Mouse (Mus musculus) T-helper 17 cell (primary cell): Measurements from ENCODE around the gene Cntn1.

Experiments
- in situ Hi-C, 2 experiments: fragments of 300-600 bp; cut with MboI, MseI; formaldehyde crosslinking; loops; 1 replicate in 1 of 2; 2 replicates in 1 of 2; pipeline ENCODE4 v1.15.1; 2025; ENCODE audit warnings: high pct_unique_total_duplicates in 2 of 2

The Cntn1 gene

GRCm38 (mm10) chr15:92050996-92051352 is at the start of gene Cntn1:
TSS of gene Cntn1 (plus strand) at chr15:92051165.
- in situ Hi-C loops = no loop called here

- in situ Hi-C loops = no loop called here
These were observed 49.5 kb upstream of the Cntn1 start for GRCm38 (mm10) chr15:92001431-92001830.

- in situ Hi-C loops = no loop called here
These were observed 38.5 kb upstream of the Cntn1 start for GRCm38 (mm10) chr15:92012165-92013083.

GRCm38 (mm10) chr15:92034111-92034510 is 16.9 kb upstream of the Cntn1 start:
- in situ Hi-C loops = no loop called here

- in situ Hi-C loops = no loop called here
These were observed 8.4 kb upstream of the Cntn1 start for GRCm38 (mm10) chr15:92042538-92042937.

- in situ Hi-C loops = no loop called here
These were observed 4.9 kb upstream of the Cntn1 start for GRCm38 (mm10) chr15:92046042-92046441.

GRCm38 (mm10) chr15:92048031-92048430 is 2.9 kb upstream of the Cntn1 start:
- in situ Hi-C loops = no loop called here

GRCm38 (mm10) chr15:92048531-92048930 is 2.4 kb upstream of the Cntn1 start:
- in situ Hi-C loops = no loop called here

GRCm38 (mm10) chr15:92051353-92052132 is 578 bp downstream of the Cntn1 start:
- in situ Hi-C loops = no loop called here

- in situ Hi-C loops = no loop called here
These were observed 1.1 kb downstream of the Cntn1 start for GRCm38 (mm10) chr15:92052133-92052463.

GRCm38 (mm10) chr15:92057553-92057952 is 6.6 kb downstream of the Cntn1 start:
- in situ Hi-C loops = no loop called here

- in situ Hi-C loops = no loop called here
These were observed 10.0 kb downstream of the Cntn1 start for GRCm38 (mm10) chr15:92060986-92061385.

- in situ Hi-C loops = no loop called here
These were observed 28.5 kb downstream of the Cntn1 start for GRCm38 (mm10) chr15:92079416-92079815.

GRCm38 (mm10) chr15:92085876-92086275 is 34.9 kb downstream of the Cntn1 start:
- in situ Hi-C loops = no loop called here

GRCm38 (mm10) chr15:92087691-92088286 is 36.8 kb downstream of the Cntn1 start:
- in situ Hi-C loops = no loop called here

- in situ Hi-C loops = no loop called here
These were observed 39.8 kb downstream of the Cntn1 start for GRCm38 (mm10) chr15:92090787-92091186.

GRCm38 (mm10) chr15:92092041-92092440 is 41.1 kb downstream of the Cntn1 start:
- in situ Hi-C loops = no loop called here

- in situ Hi-C loops = no loop called here
These were observed 48.6 kb downstream of the Cntn1 start for GRCm38 (mm10) chr15:92099410-92100174.

GRCm38 (mm10) chr15:92101956-92102355 is 51.0 kb downstream of the Cntn1 start:
- in situ Hi-C loops = no loop called here

- in situ Hi-C loops = no loop called here
These were observed 61.5 kb downstream of the Cntn1 start for GRCm38 (mm10) chr15:92112455-92112854.

- in situ Hi-C loops = no loop called here
These were observed 82.0 kb downstream of the Cntn1 start for GRCm38 (mm10) chr15:92132936-92133335.

GRCm38 (mm10) chr15:92134254-92134653 is 83.3 kb downstream of the Cntn1 start:
- in situ Hi-C loops = no loop called here
